Mouse (Mus musculus) spleen, adult 2 months (tissue): ENCODE data around the gene Exoc2.

Source experiments
- CTCF ChIP-seq: fragments of 200-500 bp; IDR thresholded peaks from 2 replicates; pipeline ENCODE4 v1.5.1; 2011; ENCODE audit warnings: mild to moderate bottlenecking, inconsistent platforms; ENCODE audit not compliant: insufficient read depth, insufficient read length, insufficient replicate concordance; ENCODE audit errors: extremely low read depth
- POLR2A ChIP-seq: fragments of 200-500 bp; IDR thresholded peaks from 2 replicates; pipeline ENCODE4 v1.6.1; 2011; ENCODE audit warnings: low read depth, low read length, inconsistent platforms

DNA sequence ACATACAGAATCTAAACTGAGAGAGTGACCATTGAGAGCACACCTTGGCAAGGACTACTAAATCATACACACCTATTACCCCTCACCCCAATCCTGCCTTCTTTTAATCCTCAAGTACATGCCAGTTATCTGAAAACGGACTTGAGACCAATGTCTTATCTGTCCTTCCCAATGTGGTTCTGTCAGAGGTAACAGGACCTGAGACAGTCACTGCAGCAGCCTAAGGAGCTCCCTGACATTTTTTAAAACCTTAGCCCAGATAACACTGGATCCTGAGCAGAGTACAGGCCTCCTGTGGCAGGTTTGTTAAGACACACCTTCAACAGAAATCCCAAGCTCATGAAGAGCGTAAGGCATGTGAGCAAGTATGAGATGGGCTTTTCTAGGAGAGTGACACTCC, 44.8 kb downstream of the Exoc2 start:
- TF ChIP-seq CTCF (no peak), POLR2A (no peak)
